Mouse (Mus musculus): ENCODE measurements around the gene Scmh1.

DNA sequence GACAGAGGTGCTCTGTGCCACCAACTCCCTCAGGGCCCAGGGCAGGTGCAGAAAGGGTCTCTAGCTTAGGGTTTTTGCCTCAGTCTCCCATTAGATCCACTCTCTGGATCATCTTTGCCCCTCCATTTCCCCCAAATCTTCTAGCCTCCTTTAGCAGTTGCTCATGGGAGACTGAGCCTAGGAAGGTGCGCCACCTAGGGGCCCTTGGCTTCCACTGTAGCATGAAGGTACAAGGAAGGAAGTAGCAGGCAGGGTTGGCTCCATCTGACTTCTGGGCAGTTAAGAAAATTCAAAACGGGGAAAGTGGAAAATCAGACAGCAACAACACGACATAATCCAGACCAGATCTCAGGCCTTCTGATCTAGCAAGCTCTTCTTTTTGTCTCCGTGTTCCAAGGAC is 36.4 kb upstream of the Scmh1 start:
- TF ChIP-seq POLR2A (IDR thresholded peaks at IDR 0.05; ENCODE audit: insufficient read depth, low read depth, low read length) (no peak), CTCF (IDR thresholded peaks at IDR 0.05) (peak; percentile 89)
